Mouse (Mus musculus): ENCODE measurements around the gene Sp1.

DNA sequence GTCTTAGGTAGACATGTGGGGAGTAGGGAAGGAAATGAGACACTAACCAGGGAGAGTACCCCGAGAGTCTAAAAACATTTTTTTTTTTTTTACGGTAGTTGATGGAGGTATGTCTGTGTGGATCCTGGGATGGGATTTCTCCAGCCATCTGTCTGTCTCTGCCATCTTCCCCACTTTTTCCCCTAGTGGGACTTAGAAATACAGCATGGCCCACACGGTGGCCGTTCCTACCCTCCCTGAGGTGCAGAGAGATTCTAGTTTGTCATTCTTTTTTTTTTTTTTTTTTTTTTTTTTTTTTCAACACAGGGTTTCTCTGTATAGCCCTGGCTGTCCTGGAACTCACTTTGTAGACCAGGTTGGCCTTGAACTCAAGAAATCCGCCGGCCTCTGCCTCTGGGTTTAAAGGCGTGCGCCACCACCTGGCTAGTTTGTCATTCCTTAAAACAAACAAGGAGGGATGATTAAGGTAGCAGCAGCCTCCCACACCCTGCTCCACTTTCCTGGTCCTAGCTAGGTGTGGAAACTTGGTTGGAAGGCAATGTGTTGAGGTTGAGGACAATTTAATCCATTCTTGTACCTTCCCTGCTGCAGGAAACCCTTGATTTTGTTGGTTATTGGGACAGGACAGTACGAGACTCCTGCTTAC, 55.6 kb downstream of the Sp1 start:
- no peak for TF ChIP-seq BHLHE40 (IDR thresholded peaks at IDR 0.05; ENCODE audit: borderline replicate concordance, low read depth, low read length)
- TF ChIP-seq ZC3H11A (IDR thresholded peaks at IDR 0.05; ENCODE audit: low read depth, low read length): no peak
- no peak for TF ChIP-seq POLR2A (IDR thresholded peaks at IDR 0.05; ENCODE audit: control insufficient read depth in 1 of 2, insufficient read depth in 1 of 2, low read depth in 1 of 2, low read length in 2 of 2, poor library complexity in 1 of 2)
- no peak for TF ChIP-seq EP300 (IDR thresholded peaks at IDR 0.05; ENCODE audit: low read depth in 1 of 2, low read length in 2 of 2)
- no peak for TF ChIP-seq RCOR1 (IDR thresholded peaks at IDR 0.05; ENCODE audit: low read depth, low read length)
- TF ChIP-seq GATA1 (IDR thresholded peaks at IDR 0.05; ENCODE audit: low read depth, low read length): no peak
- TF ChIP-seq POLR2AphosphoS2 (IDR thresholded peaks at IDR 0.05; ENCODE audit: low read length): no peak
